Mouse (Mus musculus) MEL (cell line): ENCODE data around the gene Tpm1. TPM values are rescaled to one million over a fixed set of nuclear protein-coding genes. Genes with fewer than 3 reads are reported as not detected.

ENCODE experiments used
- DNase-seq: peaks from one replicate; pipeline ENCODE4 v3.0.0; 2011; ENCODE audit warnings: low read depth, low spot score
- H3K27ac ChIP-seq: 2 replicates; pipeline ENCODE4 v1.5.1; 2012; ENCODE audit warnings: low read depth, mild to moderate bottlenecking, control low read depth, low read length, moderate library complexity; ENCODE audit not compliant: control insufficient read depth
- H3K27me3 ChIP-seq, 2 experiments: fragments of 150-350 bp in 1 of 2; sonication (generic) in 1 of 2; 2 replicates each; pipeline ENCODE4 v1.6.1; 2012; ENCODE audit warnings: low read length in 2 of 2, mild to moderate bottlenecking in 2 of 2, improper control_type of control experiment in 1 of 2, moderate library complexity in 1 of 2; ENCODE audit not compliant: insufficient read depth in 2 of 2, control insufficient read depth in 1 of 2
- H3K36me3 ChIP-seq, 2 experiments: 2 replicates each; pipeline ENCODE4 v1.6.1; 2012 to 2014; ENCODE audit warnings: low read length in 2 of 2, improper control_type of control experiment in 1 of 2, inconsistent platforms in 1 of 2, mild to moderate bottlenecking in 1 of 2; ENCODE audit not compliant: insufficient read depth in 2 of 2, control insufficient read depth in 1 of 2
- H3K4me1 ChIP-seq, 2 experiments: fragments of 150-350 bp in 1 of 2; sonication (generic) in 1 of 2; 2 replicates each; pipeline ENCODE4 v1.6.1; 2012; ENCODE audit warnings: low read length in 2 of 2, improper control_type of control experiment in 1 of 2, mild to moderate bottlenecking in 1 of 2; ENCODE audit not compliant: insufficient read depth in 2 of 2, control insufficient read depth in 1 of 2
- H3K4me3 ChIP-seq, 2 experiments: fragments of 150-350 bp in 1 of 2; sonication (generic) in 1 of 2; 2 replicates each; pipeline ENCODE4 v1.5.1; 2012; ENCODE audit warnings: low read depth in 2 of 2, low read length in 2 of 2, mild to moderate bottlenecking in 2 of 2, moderate library complexity in 2 of 2, control low read depth in 1 of 2, improper control_type of control experiment in 1 of 2; ENCODE audit not compliant: control insufficient read depth in 1 of 2, insufficient read depth in 1 of 2
- H3K79me2 ChIP-seq: 2 replicates; pipeline ENCODE4 v1.6.1; 2012; ENCODE audit warnings: mild to moderate bottlenecking, low read length, moderate library complexity; ENCODE audit not compliant: control insufficient read depth, poor library complexity, insufficient read depth
- H3K9ac ChIP-seq: 2 replicates; pipeline ENCODE4 v1.6.1; 2012; ENCODE audit warnings: low read depth, mild to moderate bottlenecking, control low read depth, low read length, moderate library complexity; ENCODE audit not compliant: control insufficient read depth, poor library complexity, severe bottlenecking
- H3K9me3 ChIP-seq: fragments of 150-350 bp; sonication (generic); replicated peaks from 2 replicates; pipeline ENCODE4 v1.6.1; 2012; ENCODE audit warnings: mild to moderate bottlenecking, low read length, improper control_type of control experiment, moderate library complexity; ENCODE audit not compliant: insufficient read depth
- BHLHE40 ChIP-seq: IDR thresholded peaks from 2 replicates; pipeline ENCODE4 v1.6.1; 2012; ENCODE audit warnings: low read depth, mild to moderate bottlenecking, inconsistent platforms, low read length, improper control_type of control experiment, borderline replicate concordance
- HCFC1 ChIP-seq: IDR thresholded peaks from 2 replicates; pipeline ENCODE4 v1.6.1; 2012; ENCODE audit warnings: low read depth, mild to moderate bottlenecking, inconsistent platforms, low read length, improper control_type of control experiment, moderate library complexity
- MAX ChIP-seq: IDR thresholded peaks from 2 replicates; pipeline ENCODE4 v1.6.1; 2011; ENCODE audit warnings: low read length, improper control_type of control experiment
- MEF2A ChIP-seq: IDR thresholded peaks from 2 replicates; pipeline ENCODE4 v1.6.1; 2014; ENCODE audit warnings: low read depth, mild to moderate bottlenecking, inconsistent platforms, low read length, improper control_type of control experiment; ENCODE audit not compliant: poor library complexity, insufficient replicate concordance, severe bottlenecking; ENCODE audit errors: extremely low read depth
- MYB ChIP-seq: IDR thresholded peaks from 2 replicates; pipeline ENCODE4 v1.6.1; 2011; ENCODE audit warnings: mild to moderate bottlenecking, low read depth, low read length, improper control_type of control experiment
- NRF1 ChIP-seq: IDR thresholded peaks from 2 replicates; pipeline ENCODE4 v1.6.1; 2014; ENCODE audit warnings: low read depth, mild to moderate bottlenecking, inconsistent platforms, low read length, improper control_type of control experiment, moderate library complexity; ENCODE audit not compliant: poor library complexity, insufficient read depth, severe bottlenecking
- POLR2A ChIP-seq, 2 experiments: IDR thresholded peaks; 2 replicates each; pipeline ENCODE4 v1.6.1; 2011 to 2012; ENCODE audit warnings: low read length in 2 of 2, mild to moderate bottlenecking in 2 of 2, control low read depth in 1 of 2, improper control_type of control experiment in 1 of 2, low read depth in 1 of 2, moderate library complexity in 1 of 2; ENCODE audit not compliant: control insufficient read depth in 1 of 2, insufficient read depth in 1 of 2, poor library complexity in 1 of 2
- POLR2AphosphoS2 ChIP-seq: IDR thresholded peaks from 2 replicates; pipeline ENCODE4 v1.6.1; 2011; ENCODE audit warnings: low read length, improper control_type of control experiment
- SIN3A ChIP-seq: IDR thresholded peaks from 2 replicates; pipeline ENCODE4 v1.6.1; 2012; ENCODE audit warnings: low read length, improper control_type of control experiment, inconsistent platforms
- TAL1 ChIP-seq: IDR thresholded peaks from 2 replicates; pipeline ENCODE4 v1.6.1; 2012; ENCODE audit warnings: mild to moderate bottlenecking, inconsistent platforms, low read length, moderate library complexity, mixed read lengths
- TBP ChIP-seq: IDR thresholded peaks from 2 replicates; pipeline ENCODE4 v1.8.0; 2011; ENCODE audit warnings: low read depth, low read length, improper control_type of control experiment
- TCF12 ChIP-seq: IDR thresholded peaks from 2 replicates; pipeline ENCODE4 v1.6.1; 2014; ENCODE audit warnings: low read depth, mild to moderate bottlenecking, inconsistent platforms, low read length, improper control_type of control experiment, moderate library complexity
- UBTF ChIP-seq: IDR thresholded peaks from 2 replicates; pipeline ENCODE4 v1.6.1; 2012; ENCODE audit warnings: low read depth, mild to moderate bottlenecking, inconsistent platforms, low read length, improper control_type of control experiment, moderate library complexity, borderline replicate concordance; ENCODE audit not compliant: insufficient read depth
- ZC3H11A ChIP-seq: IDR thresholded peaks from 2 replicates; pipeline ENCODE4 v1.6.1; 2012; ENCODE audit warnings: low read depth, mild to moderate bottlenecking, inconsistent platforms, low read length, improper control_type of control experiment
- ZKSCAN1 ChIP-seq: IDR thresholded peaks from 2 replicates; pipeline ENCODE4 v1.6.1; 2012; ENCODE audit warnings: low read depth, mild to moderate bottlenecking, inconsistent platforms, low read length, improper control_type of control experiment, moderate library complexity
- ZNF384 ChIP-seq: IDR thresholded peaks from 2 replicates; pipeline ENCODE4 v1.6.1; 2012; ENCODE audit warnings: low read depth, mild to moderate bottlenecking, inconsistent platforms, low read length, improper control_type of control experiment
- polyA plus RNA-seq, 2 experiments: library from polyadenylated mRNA; stranded (reverse) in 1 of 2; unstranded in 1 of 2; fragments of >175 nt in 1 of 2; fragments of >200 nt in 1 of 2; gene quantifications; 2 replicates each; pipeline versions ENCODE4 v1.2.1 to v1.2.4; 2012; ENCODE audit warnings: low replicate concordance in 2 of 2, low read depth in 1 of 2; ENCODE audit not compliant: insufficient read length in 2 of 2, insufficient read depth in 1 of 2, missing spikeins in 1 of 2
- total RNA-seq: library from RNA; depleted of rRNA; stranded (reverse); fragments of 300-350 nt; gene quantifications from 2 replicates; pipeline ENCODE4 v1.2.3, GENCODE M21; 2012

Gene Tpm1
- total and polyA plus RNA-seq, 3 experiments: 38.2 to 113 TPM; not detected in 1

DNA sequence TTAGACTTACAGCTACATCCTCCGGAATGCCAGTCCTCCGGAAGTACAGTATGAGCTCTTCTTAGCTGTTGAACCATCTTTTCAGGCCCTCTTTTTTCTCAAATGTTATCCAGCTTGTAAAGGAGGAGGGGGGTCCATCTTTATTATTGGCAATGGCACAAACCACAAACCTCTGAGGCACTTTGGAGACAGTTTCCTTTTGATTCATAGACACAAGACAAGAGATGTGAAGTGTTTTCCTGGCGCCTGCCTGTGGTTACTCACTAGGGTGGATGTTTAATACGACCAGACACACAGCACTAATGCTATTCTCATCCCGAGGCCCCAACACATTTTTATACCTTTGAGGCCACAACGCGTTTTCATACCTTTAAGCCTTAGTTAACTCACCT, 28.1 kb upstream of the Tpm1 start:
- H3K79me2 ChIP-seq: no peaks in the 10 kb centered on the region
- H3K4me3 ChIP-seq: no peak overlapping the region
- H3K27me3 ChIP-seq: no peaks in the 10 kb centered on the region
- no peak overlapping the region for H3K9ac ChIP-seq
- H3K9me3 ChIP-seq: no peaks in the 10 kb centered on the region
- TF ChIP-seq TBP (no peak), TCF12 (no peak), UBTF (no peak), POLR2A (IDR thresholded peaks at IDR 0.05; ENCODE audit: control insufficient read depth in 1 of 2, insufficient read depth in 1 of 2, low read depth in 1 of 2, low read length in 2 of 2, poor library complexity in 1 of 2) (no peak), TAL1 (no peak), MYB (no peak), MEF2A (no peak)
- DNase-seq: peak; percentile 12
- H3K27ac ChIP-seq: no peak overlapping the region
- H3K36me3 ChIP-seq: no peaks in the 10 kb centered on the region
- H3K4me1 ChIP-seq: peaks cover 5 to 17% of the 10 kb centered on the region in 2 experiments; a peak in 3 of 4 replicates

DNA sequence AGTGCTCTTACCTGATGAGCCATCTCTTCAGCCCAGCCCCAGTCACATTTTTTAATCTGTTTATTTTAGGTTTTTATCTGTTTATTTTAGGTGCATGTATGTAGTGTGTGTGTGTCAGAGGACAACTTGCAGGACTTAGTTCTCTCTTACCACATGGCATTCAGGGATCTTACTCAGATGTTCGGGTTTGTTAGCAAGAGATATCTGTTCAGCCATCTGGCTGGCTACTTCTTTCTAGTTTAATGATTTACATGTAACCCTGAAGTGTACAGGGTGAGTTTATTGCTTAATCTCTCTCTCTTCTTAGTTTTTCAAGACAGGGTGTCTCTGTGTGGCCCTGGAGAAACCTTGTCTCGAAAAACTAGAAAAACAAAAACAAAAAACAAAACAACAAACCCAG, 23.0 kb upstream of the Tpm1 start:
- Histone ChIP-seq H3K27ac (no peak overlapping the region), H3K36me3 (no peaks in the 10 kb centered on the region), H3K9ac (no peak overlapping the region), H3K4me3 (no peak overlapping the region), H3K9me3 (no peaks in the 10 kb centered on the region), H3K4me1 (peaks cover 0 to under 1% of the 10 kb centered on the region in 2 experiments; a peak in 1 of 4 replicates), H3K27me3 (no peaks in the 10 kb centered on the region), H3K79me2 (no peaks in the 10 kb centered on the region)
- no peak for DNase-seq
- no peak for TF ChIP-seq ZC3H11A
- TF ChIP-seq ZNF384: no peak
- no peak for TF ChIP-seq ZKSCAN1
- no peak for TF ChIP-seq TAL1
- TF ChIP-seq MEF2A: no peak
- TF ChIP-seq UBTF: no peak
- no peak for TF ChIP-seq NRF1
- TF ChIP-seq SIN3A: no peak
- no peak for TF ChIP-seq BHLHE40
- TF ChIP-seq HCFC1: no peak
- no peak for TF ChIP-seq TCF12
- no peak for TF ChIP-seq POLR2AphosphoS2
- TF ChIP-seq MAX: no peak
